Mouse (Mus musculus): Measurements from ENCODE around the gene Nfkbie.

DNA sequence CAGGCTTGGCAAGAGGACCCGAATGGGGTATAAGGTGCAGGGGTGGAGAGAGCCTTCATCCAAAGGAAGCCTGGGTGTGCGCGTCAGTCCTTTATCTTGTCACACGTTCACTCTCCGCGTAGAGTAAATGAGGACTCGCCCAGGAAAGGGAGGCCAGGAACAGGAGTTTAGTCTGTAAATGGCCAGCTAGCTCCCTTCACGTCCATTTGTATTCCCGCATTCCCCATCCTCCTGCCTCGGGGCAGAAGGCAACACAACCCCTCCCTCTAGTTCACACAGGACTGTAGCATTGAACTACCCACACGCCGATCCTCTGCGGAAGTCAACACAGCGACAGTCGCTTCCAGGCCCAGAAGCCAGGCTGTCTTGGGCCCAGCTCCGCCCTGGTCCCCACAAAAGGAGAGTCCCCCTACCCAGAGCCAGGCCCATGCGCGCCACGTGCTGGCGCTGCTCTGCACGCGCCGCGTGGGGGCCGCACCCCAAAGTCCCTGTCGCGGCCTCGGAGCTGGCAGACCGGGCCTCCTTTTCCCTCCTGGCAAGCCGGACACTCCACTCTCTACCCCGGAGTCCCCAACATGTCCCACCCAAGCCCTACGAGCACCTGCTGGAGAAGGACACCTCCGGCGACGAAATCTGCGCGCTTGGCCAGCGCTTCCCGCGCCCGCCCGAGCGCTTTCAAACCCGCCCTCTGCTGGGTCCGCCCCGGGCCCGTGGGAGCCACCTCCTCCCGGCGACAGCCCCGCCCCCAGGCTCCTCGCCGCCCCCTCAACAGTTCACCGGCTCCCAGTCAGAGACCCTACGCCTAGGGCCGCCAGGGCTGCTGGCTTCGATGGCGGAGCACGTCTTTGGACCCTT, 39.6 kb downstream of the Nfkbie start:
- TF ChIP-seq CTCF (conservative IDR thresholded peaks at IDR 0.05; ENCODE audit: low read length) (no peak), NANOG (IDR thresholded peaks at IDR 0.05; ENCODE audit: borderline replicate concordance, low read length) (no peak), POU5F1 (IDR thresholded peaks at IDR 0.05; ENCODE audit: borderline replicate concordance, low read length) (no peak)
